Mouse (Mus musculus) monocyte, adult 5-6 weeks (primary cell): ENCODE results near the gene Zmynd19. TPM values are rescaled to one million over a fixed set of nuclear protein-coding genes. Genes with fewer than 3 reads are reported as not detected.
"Not testable (repeated sequence)": the region's sequence is repeated elsewhere in the genome, so short reads cannot be mapped to it uniquely, and the experiment has no call there.

ENCODE experiments used
- ATAC-seq: fragments of 153-309, 156-312 bp; replicated peaks from 2 replicates; pipeline ENCODE4 v1.8.0; 2017; ENCODE audit warnings: mild to moderate bottlenecking; ENCODE audit not compliant: low TSS enrichment, insufficient number of reproducible peaks, severe bottlenecking, poor library complexity, low FRiP score
- total RNA-seq: library from RNA; stranded (forward); fragments of 200-1000, 200-491, 200-594 nt; gene quantifications from 3 replicates; pipeline ENCODE4 v1.2.3, GENCODE M21; 2017

Zmynd19 gene
- total RNA-seq, 1 experiment from 2014 or later, result 3.3 TPM

DNA sequence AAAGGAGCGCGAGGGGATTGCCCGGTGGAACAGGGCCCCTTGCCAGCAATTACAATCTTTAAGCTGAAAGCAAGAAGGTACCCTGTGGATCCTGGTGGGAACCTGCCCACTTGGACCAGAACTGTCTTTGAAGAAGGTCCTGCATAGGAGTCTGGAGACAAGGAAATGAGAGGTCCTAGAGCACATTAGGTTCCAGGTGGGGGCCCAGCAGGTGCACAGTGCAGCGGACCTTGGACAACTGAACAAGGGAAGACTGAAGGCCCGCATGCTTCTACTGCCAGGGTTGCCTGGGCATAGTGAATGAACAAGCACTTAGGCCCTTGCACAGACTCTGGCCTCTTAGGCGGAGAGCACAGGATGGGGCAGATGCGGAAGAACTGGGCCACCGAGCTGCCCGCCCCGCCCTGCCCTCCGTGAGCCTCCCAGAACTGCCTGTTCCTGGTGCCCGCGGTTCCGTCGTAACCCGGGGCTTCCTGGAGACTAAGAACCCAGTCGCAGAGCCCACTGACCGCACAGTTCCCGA, 15.1 kb upstream of the Zmynd19 start:
- peak; percentile 54 for ATAC-seq

DNA sequence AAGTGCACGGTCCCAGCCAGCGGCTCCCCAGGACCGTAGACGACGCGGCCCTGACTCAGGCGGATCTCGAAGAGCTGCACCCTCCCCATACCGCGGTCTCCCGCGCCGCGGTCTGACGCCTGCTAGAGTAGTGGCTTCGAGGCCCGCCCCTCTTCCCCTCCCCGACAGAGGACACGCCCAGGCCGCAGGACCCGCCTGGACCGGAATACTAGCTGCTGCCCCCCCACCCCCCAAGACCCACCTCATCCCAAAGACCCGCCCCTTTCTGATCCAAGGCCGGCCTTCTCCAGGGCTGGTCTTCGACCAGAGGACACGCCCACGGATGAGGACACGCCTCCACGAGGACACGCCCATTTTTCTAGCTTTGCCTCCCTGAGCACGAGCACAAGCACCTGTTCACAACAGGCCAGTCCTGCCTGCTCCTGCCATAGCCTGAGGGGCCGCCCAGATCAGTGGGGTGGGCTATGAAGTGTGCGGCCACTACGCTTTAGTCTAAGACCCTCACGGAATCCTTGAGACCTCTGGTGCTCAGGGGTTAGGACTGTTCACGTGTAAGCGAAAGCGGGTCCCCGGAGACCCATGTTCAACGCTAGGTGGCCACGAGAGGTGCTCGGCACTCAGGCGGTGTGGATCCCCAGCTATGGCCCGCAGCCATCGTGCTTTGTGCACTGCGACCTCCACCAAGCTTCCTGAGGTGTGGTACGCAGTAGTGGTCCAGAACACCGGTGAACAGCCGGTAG, 14.4 kb upstream of the Zmynd19 start, which contains the start of gene Arrdc1:
Arrdc1 (minus strand) TSS at position 196 of the 740 bp plus-strand sequence.
- peak; percentile 92 for ATAC-seq

DNA sequence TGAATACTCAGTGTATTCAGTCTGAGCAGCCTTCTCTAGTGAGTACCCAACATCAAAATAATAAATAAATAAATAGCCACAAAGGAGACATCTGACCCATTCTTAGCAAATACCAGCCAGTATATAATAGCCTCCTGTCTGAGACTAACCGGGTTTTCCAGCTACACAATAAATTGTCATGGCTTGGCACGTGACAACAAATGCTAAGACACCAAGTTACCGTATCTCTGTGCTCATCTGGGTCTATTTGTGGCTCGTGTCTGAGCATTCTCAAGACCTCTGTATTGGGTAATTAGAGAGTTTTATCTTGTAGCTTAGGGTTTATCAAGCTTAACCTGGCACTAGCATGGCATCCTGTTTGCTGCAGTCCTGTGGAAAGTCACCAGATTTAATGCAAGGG, 7.5 kb upstream of the Zmynd19 start:
- no peak for ATAC-seq

DNA sequence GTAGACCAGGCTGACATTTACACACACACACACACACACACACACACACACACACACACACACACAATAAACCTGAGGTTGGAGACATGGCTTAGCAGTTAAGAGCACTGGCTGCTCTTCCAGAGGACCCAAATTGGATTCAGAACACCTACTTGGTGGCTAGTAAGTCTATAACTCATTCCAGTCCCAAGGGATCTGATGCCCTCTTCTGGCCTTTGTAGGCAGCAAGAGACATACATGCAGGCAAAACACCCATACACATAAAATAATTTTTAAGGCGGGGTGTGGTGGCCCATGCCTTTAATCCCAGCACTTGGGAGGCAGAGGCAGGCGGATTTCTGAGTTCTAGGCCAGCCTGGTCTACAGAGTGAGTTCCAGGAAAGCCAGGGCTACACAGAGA, 5.3 kb upstream of the Zmynd19 start:
- not testable (repeated sequence) for ATAC-seq

DNA sequence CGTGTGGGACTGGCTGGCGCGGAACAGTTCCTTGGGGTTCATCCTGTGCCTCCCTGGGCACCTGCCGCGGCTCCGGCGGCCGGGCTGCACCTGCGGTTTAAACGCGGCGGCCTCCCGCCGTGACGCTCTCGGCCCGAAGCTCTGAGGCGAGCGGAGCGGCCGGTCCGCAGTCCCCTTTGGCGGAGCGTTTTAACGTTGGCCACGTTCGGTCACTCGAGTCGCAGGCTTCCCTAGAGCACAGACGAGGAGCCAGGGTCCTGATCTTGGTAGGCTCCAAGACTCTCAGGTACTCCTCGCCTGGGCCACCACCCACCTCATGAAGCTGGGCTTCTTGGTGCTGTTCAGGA, 570 bp downstream of the Zmynd19 start:
- 0 out of 2 replicates have a peak, but pooled peaks have one; percentile 19 for ATAC-seq

DNA sequence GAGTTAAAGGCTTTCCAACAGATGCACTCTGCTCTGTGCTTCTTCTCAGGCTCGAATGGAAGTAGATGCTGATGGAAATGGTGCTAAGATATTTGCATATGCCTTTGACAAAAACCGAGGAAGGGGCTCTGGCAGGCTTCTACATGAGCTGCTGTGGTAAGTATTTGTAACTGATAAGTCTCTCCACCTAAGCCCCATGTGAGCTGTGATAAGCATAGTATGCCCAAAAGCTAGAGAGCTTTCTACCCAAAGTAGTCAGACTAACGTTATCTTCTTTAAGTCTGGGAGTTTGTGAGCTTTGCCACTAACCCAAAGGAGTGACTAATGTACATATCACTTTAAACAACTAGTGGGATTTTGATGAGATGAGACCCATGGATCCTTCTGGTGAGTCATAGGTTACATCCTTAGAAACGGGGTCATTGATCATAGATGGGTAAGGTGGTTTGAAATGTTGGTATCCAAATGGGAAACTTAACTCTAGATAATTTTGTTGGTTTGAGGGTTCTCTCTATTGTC, 3.0 kb downstream of the Zmynd19 start:
- ATAC-seq, result no peak

DNA sequence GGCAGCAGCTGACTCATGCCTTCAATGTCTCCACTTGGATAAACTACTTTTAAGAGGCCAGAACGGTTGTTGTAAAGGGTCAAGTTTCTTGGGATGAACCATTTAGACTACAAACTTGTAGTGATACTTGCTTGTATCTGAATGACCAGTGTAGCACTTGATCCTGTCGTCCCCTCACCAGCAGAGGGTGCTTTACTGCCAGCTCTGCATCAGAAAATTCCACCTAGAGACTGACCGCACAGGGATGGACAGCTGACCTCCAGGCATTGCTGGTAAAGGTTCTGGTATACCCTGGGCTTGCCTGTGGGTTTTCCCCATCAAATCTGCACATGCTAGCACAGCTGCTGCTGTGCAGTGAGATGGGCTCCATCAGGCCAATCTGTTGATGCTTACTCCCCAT, 11.3 kb downstream of the Zmynd19 start:
- ATAC-seq, result no peak

DNA sequence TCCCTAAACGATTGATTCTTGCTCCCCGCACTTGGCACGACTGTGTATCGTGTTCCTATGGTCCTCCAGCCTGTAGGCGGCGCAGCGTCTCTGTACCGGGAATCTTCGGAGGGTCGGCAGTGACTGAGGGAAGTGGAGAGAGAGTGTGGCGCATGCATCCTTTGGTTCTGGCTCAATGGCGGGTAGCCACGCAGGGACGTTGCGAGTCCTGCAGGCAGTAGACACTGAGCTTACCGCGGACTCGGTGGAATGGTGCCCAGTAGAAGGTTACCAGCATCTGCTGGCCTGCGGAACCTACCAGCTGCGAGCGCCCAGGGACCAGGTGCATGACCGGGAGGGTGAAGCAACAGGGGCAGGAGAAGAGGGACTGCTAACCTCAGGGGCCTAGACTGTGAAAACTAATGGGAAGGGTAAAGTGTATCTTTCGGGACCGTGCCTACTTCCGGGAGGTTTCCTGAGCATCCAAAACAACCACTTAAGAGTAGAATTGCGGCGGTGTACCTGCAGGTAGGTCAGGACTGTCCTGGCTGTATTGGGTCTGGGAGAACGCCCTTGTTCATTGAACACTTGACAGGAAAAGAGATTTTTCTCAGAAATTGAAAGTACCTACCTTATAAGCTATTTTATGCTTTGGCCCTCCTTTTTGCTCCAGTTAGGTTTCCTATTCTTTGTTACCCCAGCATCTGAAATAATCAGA, 12.9 kb downstream of the Zmynd19 start, which contains the start of gene Dph7:
Dph7 (plus strand) TSS at position 97 of the 697 bp plus-strand sequence.
- ATAC-seq, result peak; percentile 97

DNA sequence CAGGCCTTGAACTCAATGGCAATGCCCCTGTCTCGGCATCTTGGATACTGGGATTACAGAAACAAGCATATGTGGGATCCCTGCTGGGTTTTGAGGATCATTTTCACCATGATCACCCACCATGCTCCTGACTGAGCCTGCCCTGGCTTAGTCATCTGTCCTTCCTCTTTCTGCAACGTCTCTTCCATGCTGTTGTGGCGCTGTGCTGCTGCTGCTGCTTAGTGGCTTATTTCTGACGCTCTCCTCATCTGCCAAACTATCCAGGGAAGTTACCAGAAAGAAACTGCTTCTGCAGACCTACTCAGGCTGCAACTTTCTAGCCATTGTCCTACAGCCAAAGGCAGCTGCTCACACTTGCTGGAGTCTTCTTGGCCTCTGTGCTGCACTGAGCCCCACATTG, 20.8 kb downstream of the Zmynd19 start:
- no peak for ATAC-seq

DNA sequence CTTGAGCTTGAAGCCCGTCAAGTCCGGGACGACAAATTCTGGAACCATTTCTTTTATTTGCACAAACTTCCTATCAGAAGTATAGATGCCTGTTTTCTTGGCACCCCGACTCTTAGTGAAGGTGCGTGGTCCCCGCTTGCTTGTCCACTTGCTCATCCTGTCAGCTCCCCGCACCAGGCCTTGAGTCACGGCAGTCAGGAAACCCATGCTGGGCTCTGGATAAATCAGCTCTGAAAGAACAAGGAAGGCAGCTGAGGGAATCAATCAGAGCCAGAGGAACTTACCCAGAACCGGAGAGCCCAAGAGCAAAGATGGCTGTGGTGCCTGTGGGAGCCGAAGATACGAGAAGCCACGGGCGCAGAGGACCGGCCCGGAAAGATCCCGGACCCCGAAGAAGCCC, 24.9 kb downstream of the Zmynd19 start:
- not testable (repeated sequence) for ATAC-seq

DNA sequence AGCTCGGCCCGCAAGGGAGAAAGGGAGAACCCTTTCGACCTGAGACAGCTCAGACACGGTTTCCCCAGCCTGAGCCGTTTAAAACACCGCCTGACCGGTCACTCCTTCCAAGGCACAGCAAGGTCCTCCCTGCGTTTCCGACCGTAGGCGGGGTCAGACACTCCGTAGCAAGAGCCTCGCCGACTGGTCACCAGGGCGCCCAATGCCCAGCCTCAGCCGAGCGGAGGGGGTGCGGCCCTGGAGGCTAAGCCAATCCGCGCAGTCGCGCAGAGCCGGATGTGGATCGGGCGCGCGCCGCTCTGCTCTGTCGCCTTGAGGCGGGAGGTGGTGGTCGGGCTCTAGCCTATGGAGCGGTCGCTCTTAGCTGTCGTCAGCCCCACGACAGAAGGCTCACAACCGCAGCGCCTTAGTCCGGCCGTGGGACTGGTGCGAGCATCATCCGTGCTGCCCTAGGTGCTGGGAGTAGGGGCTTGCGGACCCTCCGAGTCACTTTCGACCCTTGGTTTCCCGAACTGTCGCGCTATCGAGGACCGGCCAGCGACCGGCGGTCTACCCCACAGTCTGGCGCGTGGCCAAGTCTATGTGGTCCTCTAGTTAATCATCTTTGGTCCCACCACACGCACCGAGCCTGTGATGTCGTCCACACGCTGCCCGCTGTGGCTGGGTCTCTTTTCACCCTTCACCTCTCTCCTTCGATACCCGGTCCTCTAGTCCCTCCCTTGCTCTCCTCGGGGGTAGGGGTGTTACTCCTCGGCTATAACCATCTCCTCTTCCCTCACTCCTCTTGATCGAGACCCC, 25.5 kb downstream of the Zmynd19 start, which contains the start of gene Mrpl41:
Mrpl41 (minus strand) TSS at position 193 of the 798 bp plus-strand sequence.
- ATAC-seq, result peak; percentile 81

DNA sequence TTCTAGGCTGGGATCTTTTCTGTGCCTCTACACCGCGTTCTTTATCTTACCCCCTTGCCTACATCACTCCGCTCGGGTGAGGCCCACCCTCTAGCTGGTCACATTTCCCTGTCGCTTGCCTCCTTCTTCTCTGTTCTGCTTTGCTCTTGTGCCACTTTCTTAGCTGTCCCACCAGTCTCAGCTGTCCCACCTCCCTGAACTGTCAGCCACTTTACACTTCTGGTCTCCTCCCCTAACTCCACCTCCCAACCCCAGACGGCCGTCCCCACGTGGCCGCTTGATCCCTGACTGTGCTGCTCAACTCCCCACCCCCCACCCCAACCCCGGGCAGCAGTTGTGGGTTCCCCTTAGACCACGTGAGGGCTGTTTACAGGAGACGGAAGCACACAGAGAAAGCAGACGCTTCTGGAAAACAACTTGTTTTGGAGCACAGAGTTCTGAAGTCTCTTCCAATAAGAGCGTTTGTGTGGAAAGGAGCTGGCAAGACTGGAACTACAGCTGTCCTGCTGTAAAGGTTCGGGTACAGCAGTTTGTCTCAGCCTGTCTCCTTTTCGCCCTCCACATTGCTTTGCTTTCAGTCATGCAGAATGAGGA, 26.2 kb downstream of the Zmynd19 start, which contains the start of gene Pnpla7:
Pnpla7 (plus strand) TSS at position 330 of the 594 bp plus-strand sequence.
- peak; percentile 74 for ATAC-seq

DNA sequence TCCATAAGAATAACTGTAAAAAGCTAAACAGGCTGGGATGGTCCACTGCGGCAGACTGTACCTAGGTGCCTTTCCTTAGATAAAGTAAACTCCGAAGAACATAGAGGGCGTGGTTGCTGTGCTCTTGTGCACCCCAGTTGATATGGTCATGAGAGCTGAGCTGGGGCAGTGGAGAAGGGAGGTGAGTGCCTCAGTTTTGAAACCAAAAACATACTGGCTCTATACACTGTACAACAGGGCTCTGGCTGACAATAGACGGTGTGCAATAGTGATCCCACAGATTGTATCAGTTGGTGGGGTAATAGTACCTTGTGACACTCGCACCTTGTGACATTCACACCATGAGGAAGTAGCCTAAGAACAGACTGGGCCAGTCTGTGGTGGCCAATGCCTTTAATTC, 27.4 kb downstream of the Zmynd19 start:
- peak; percentile 32; the same call in 1 of the 2 replicates for ATAC-seq

DNA sequence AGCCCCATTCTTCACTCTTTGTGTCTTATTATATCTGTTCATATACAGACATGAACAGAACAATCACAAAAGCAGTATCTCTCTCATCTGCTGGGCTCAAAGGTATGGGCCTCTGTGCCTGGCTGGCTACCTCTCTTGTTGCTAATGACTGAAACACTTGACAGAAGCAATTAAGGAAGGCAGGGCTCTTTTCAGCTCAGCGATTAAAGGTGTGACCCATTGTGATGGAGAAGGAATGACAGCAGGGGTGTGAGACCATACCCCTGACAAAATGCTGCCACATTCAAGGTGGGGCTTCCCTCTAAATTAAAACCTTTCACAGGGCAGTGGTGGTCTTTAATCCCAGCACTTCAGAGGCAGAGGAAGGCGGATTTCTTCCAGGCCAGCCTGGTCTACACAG, 38.2 kb downstream of the Zmynd19 start:
- no peak for ATAC-seq

DNA sequence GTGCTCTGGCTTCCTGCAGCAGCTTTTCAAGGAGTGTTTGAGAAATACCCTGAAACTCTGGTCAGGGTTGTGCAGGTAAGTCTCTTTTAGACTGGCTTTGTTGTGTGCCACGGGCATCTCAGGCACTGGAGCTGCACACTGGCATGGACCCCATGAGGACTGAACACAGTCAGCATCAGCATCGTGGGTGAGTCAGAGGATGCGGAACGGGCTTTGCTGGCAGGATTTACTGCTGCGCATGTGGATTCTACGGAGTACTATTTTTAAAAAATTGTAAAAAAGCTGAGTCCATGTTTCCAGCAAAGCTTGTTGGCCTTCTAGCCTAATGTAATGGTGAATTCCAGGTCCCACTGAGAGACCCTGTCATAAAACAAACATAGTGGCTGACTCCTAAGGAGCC, 45.7 kb downstream of the Zmynd19 start:
- no peak for ATAC-seq

DNA sequence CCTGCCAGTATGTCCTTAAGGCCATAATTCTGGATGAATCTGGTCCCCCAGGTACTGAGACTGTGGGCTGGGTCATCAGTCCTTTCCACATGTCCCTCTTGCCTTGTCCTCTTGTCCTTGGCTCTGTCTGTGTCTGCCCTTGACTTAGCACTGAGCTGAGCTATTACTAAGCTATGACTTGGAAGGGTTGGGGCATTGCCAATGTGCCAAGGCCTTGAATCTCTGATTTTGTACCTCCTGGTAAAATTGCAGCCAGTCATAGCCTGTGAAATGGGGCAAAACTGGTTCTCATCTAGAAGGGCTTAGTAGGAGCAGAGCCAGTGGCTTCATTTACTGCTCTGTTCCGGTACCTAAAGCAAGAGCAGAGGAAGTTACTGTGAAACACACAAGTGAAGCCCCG, 46.9 kb downstream of the Zmynd19 start:
- no peak for ATAC-seq

DNA sequence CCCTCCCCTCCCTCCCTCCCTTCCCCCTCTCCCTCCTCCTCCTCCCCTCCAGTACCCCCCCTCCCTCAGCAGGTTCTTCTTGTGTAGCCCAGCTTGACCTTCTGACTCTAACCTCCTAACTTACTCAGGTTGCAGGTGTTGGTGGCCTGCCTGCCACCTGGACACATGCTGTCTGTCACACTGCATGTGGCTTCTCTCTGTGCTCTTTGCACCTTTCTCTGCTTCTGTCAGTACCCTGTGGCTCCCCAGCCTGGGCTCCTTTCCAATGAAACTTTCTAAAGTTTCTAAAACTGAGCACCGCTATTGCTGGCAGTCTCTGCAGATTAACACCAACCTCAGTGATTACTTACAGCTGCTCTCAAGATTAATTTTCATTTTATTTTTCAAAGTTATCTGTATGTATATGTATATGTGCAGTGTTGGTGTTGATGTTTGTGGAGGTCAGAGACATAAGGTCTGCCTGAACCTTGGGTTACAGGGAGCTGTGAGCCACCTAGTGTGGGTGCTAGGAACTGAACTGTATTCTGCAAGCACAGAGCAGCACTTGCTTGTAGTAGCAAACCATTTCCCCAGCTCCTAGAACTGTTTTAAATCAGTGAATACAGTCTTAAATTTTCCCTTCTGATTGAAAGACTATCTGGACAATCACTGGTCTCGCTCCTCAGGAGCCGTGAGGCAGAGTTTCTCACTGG, 51.1 kb downstream of the Zmynd19 start:
- no peak for ATAC-seq
